Mouse (Mus musculus) bone marrow, adult 2 months (tissue): ENCODE measurements around the gene Arl6ip1.

ENCODE experiments used
- CTCF ChIP-seq: fragments of 200-500 bp; IDR thresholded peaks from 2 replicates; pipeline ENCODE4 v1.5.1; 2011; ENCODE audit warnings: low read length, control low read depth; ENCODE audit not compliant: control insufficient read depth, insufficient read depth
- POLR2A ChIP-seq: fragments of 200-500 bp; IDR thresholded peaks from 2 replicates; pipeline ENCODE4 v1.6.1; 2011; ENCODE audit warnings: low read depth, mild to moderate bottlenecking, control low read depth, low read length, borderline replicate concordance; ENCODE audit not compliant: control insufficient read depth

- TF ChIP-seq POLR2A: no peak
- no peak for TF ChIP-seq CTCF
Observed at GRCm38 (mm10) chr7:118119142-118119541, 10.3 kb downstream of the Arl6ip1 start.
